Mouse (Mus musculus) forebrain, embryonic 14.5 days (tissue): ENCODE measurements around the gene Spata5. TPM values are rescaled to one million over a fixed set of nuclear protein-coding genes. Genes with fewer than 3 reads are reported as not detected.

ENCODE experiments used
- ATAC-seq: fragments of 200-750 bp; cut with Nextera tagmentation; 2 replicates; pipeline ENCODE4 v1.8.0; 2017; ENCODE audit warnings: mild to moderate bottlenecking, moderate library complexity
- DNase-seq: peaks from one replicate; pipeline ENCODE4 v3.0.0-alpha.2; 2015; ENCODE audit warnings: low spot score
- H3K27ac ChIP-seq: fragments of 300-500 bp; sonication (generic); 2 replicates; pipeline ENCODE4 v1.5.1; 2014; ENCODE audit warnings: low read depth, mild to moderate bottlenecking, control low read depth, low read length, moderate library complexity
- H3K27me3 ChIP-seq: fragments of 300-500 bp; sonication (generic); replicated peaks from 2 replicates; pipeline ENCODE4 v1.6.1; 2014; ENCODE audit warnings: low read length, control low read depth, mixed read lengths; ENCODE audit not compliant: control insufficient read depth, insufficient read depth
- H3K36me3 ChIP-seq: fragments of 300-500 bp; sonication (generic); 2 replicates; pipeline ENCODE4 v1.6.1; 2014; ENCODE audit warnings: low read length, control low read depth; ENCODE audit not compliant: control insufficient read depth, insufficient read depth
- H3K4me1 ChIP-seq: fragments of 300-500 bp; sonication (generic); 2 replicates; pipeline ENCODE4 v1.6.1; 2014; ENCODE audit warnings: antibody characterized with exemption, low read length, control low read depth; ENCODE audit not compliant: control insufficient read depth, insufficient read depth
- H3K4me2 ChIP-seq: fragments of 300-500 bp; sonication (generic); 2 replicates; pipeline ENCODE4 v1.6.1; 2014; ENCODE audit warnings: mild to moderate bottlenecking, control low read depth, low read length
- H3K4me3 ChIP-seq: fragments of 300-500 bp; sonication (generic); 2 replicates; pipeline ENCODE4 v1.5.1; 2014; ENCODE audit warnings: low read depth, low read length, control low read depth
- H3K9ac ChIP-seq: fragments of 300-500 bp; sonication (generic); 2 replicates; pipeline ENCODE4 v1.6.1; 2014; ENCODE audit warnings: mild to moderate bottlenecking, low read length, control low read depth, moderate library complexity
- H3K9me3 ChIP-seq: fragments of 300-500 bp; sonication (generic); replicated peaks from 2 replicates; pipeline ENCODE4 v1.6.1; 2016; ENCODE audit warnings: low read length, control low read depth, mixed read lengths; ENCODE audit not compliant: control insufficient read depth
- WGBS: fragments of 180-500 bp; shearing (Covaris S2); extraction: QIAGEN DNeasy Blood & Tissue Kit; methylation state at CpG from one replicate; pipeline ENCODE4 v1.1.7; 2014; 5-methylcytosine and 5-hydroxymethylcytosine counted together
- polyA plus RNA-seq: library from polyadenylated mRNA; unstranded; fragments of >200 nt; fragmentation: Nextera tagmentation; extraction: Ambion mirVana; gene quantifications from 2 replicates; pipeline ENCODE4 v1.2.1, GENCODE M21; 2014

Spata5 gene
- polyA plus RNA-seq, 1 experiment from 2014 or later, result 37.0 TPM

DNA sequence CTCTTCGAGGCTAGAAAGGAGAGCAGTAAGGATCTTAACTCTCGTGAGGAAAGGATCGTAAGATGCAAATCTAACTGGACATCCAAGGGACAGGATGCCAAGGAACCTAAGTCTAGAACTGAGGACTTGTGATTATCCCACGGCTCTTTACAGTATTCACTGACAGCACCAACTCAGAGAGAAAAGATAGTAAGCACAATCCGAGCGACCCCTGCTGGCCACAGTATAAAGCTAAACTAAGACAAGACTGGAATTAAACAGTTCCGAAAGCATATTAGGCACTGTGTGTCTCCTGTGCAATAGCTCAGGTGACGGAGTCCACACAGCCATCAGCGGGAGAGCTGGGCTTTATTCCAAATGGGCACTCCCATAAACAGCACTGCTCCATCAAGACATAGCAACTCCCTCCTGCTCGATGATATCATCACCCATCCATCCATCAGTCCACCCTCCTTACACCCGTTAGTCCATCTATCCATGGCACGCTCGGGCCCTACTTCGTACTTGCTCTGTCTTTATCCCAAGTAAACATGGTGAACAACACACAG lies 5.2 kb upstream of the Spata5 start:
- 51% methylated on average over 14 of the region's 14 CpGs for WGBS
- no peak for ATAC-seq

DNA sequence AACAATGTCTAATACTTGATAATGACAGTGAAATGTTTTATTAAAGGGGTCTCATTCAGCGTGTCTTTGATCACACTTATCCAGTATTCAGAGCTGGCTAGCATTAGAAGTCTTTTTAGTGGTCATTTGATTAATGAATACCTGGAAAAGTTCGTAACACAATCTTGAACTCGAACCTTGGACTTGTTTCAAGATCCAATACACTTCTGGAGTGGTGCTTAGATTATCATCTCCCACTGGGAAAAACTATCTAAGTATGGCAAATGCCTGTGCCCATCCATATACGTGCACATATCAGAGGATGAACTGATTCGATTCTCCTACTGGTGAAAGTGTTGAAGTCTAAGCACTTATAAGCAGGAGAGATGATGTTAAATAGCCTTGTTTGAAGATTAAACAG lies 1.4 kb upstream of the Spata5 start:
- peak; percentile 9 for DNase-seq
- no peak for ATAC-seq
- Histone ChIP-seq H3K4me3 (peak overlapping the region; percentile 87), H3K27ac (peak overlapping the region; percentile 80; the same call in 1 of the 2 replicates), H3K4me2 (peak overlapping the region; percentile 79), H3K27me3 (no peaks in the 10 kb centered on the region), H3K36me3 (no peaks in the 10 kb centered on the region), H3K9me3 (no peaks in the 10 kb centered on the region), H3K4me1 (no peaks in the 10 kb centered on the region; the same call in 1 of the 2 replicates), H3K9ac (peak overlapping the region; percentile 80)
- WGBS, result 75% methylated on average over 5 of the region's 5 CpGs

More for the DNA sequence above, 5.2 kb upstream of the Spata5 start:
- H3K4me3 ChIP-seq, result no peak overlapping the region
- H3K27me3 ChIP-seq, result no peaks in the 10 kb centered on the region
- H3K27ac ChIP-seq, result no peak overlapping the region
- no peak overlapping the region for H3K9ac ChIP-seq
- no peak overlapping the region for H3K4me2 ChIP-seq
- DNase-seq, result peak; percentile 89
- H3K9me3 ChIP-seq, result no peaks in the 10 kb centered on the region
- no peaks in the 10 kb centered on the region for H3K4me1 ChIP-seq
- H3K36me3 ChIP-seq, result no peaks in the 10 kb centered on the region

DNA sequence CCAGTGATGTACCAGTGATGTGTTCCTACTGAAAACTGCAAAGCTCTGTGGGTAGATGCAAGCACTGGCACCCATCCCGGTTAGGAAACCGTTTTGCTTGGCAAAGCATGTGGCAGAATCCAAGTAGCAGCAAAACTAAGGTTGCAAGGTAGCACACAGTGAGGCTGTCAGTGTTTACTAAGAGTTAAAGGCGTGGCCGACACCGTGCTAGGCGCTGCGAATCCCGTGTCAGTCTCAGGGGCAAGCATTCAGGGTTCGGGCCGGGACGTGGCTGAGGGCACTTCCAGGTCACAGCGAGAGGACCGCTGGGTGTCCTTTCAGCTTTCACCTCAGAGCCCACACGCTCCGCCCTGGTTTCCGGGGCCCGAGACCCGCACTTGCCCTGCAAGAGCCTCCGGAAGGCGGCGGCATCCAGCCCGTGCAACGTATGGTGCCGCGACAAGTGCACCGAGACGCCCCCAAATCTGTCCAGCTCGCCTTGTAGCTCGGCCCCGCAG lies 687 bp upstream of the Spata5 start:
- Histone ChIP-seq H3K27ac (peak overlapping the region; percentile 80), H3K36me3 (no peaks in the 10 kb centered on the region), H3K4me1 (no peaks in the 10 kb centered on the region; the same call in 1 of the 2 replicates), H3K4me2 (peak overlapping the region; percentile 79), H3K27me3 (no peaks in the 10 kb centered on the region), H3K9ac (peak overlapping the region; percentile 80), H3K4me3 (peak overlapping the region; percentile 87), H3K9me3 (no peaks in the 10 kb centered on the region)
- WGBS, result 2% methylated on average over 30 of the region's 30 CpGs
- ATAC-seq, result no peak
- DNase-seq, result peak; percentile 60

DNA sequence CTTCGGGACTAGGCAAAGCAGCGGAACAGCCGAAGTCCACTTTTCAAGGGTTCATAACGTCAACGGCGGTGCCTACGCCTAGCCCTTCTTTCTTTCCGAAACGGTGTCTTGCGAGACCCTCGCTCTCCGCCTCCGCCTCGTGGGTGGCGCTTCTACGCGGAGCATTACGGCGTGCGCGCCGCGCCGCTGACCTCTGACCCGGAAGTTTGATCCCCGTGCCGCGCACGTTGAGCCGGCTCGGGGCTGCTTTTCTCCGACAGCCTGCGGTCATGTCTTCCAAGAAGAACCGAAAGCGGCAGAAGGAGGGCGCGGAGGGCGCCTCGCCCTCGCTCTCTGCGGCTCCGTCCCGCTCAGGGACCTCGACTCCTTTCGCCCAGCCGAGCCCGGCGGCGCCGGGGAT lies 376 bp downstream of the Spata5 start, which contains the start of gene Nudt6:
TSS of gene Nudt6 (minus strand) at position 140 of the 400 bp plus-strand sequence.
- DNase-seq (peak; percentile 96), ATAC-seq (peak; percentile 88)
- WGBS, result under 1% methylated on average over 49 of the region's 50 CpGs
- H3K9ac ChIP-seq, result peak within 1 kb of the TSS; percentile 80
- H3K27me3 ChIP-seq, result no peaks in the 10 kb centered on the region
- no peaks in the 10 kb centered on the region; the same call in 1 of the 2 replicates for H3K4me1 ChIP-seq
- H3K4me3 ChIP-seq, result peak within 1 kb of the TSS; percentile 87
- H3K9me3 ChIP-seq, result no peaks in the 10 kb centered on the region
- peak within 1 kb of the TSS; percentile 80 for H3K27ac ChIP-seq
- peak within 1 kb of the TSS; percentile 86 for H3K4me2 ChIP-seq
- no peaks in the 10 kb centered on the region for H3K36me3 ChIP-seq

DNA sequence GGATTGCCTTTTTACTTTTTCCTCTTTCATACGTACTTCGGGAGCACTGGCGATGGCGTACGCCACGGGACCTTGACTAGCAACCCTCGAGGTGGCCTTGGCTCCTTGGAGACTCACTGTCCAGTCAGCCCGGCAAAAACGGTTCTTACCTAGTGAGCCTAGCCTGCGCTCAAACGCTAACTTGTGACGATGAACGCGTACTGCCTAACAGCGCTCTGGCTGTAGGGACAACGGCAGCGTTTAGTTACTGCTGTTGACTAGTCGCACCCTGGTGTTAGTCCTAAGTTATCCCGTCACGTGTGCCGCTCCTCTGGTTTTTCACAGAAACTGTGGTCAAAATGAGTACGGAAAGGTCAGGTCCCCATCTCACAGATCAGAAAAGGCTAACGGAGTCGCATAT lies 945 bp downstream of the Spata5 start:
- under 1% methylated on average over 24 of the region's 24 CpGs for WGBS
- ATAC-seq (no peak), DNase-seq (peak; percentile 34)
- H3K4me2 ChIP-seq, result peak overlapping the region; percentile 86
- H3K4me1 ChIP-seq, result no peaks in the 10 kb centered on the region; the same call in 1 of the 2 replicates
- peak overlapping the region; percentile 55 for H3K27ac ChIP-seq
- H3K9me3 ChIP-seq, result no peaks in the 10 kb centered on the region
- H3K36me3 ChIP-seq, result no peaks in the 10 kb centered on the region
- no peaks in the 10 kb centered on the region for H3K27me3 ChIP-seq
- H3K4me3 ChIP-seq, result peak overlapping the region; percentile 87
- peak overlapping the region; percentile 75 for H3K9ac ChIP-seq

DNA sequence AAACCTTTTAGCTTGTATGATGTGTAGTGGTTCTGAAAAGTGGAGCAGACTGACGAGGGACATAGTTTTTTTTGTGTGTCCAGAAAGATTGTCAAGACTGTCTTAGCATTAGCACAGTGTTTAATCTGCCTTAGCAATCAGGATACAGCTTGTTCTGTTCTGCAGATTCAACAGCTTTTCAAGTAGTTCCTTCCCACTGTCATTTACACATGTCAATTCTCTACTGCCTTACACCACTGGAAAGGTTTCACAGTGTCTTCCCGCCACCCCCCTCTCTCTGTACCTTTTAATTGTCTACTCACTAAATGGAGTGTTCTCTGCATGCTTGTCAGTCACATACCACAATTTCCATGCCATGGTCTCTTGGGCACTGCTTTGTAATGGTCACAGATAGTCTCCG lies 1.5 kb downstream of the Spata5 start:
- no peaks in the 10 kb centered on the region; the same call in 1 of the 2 replicates for H3K4me1 ChIP-seq
- H3K9me3 ChIP-seq, result no peaks in the 10 kb centered on the region
- WGBS, result 16% methylated on average over 3 of the region's 3 CpGs
- H3K9ac ChIP-seq, result peak overlapping the region; percentile 75
- ATAC-seq, result no peak
- DNase-seq, result no peak
- H3K27ac ChIP-seq, result no peak overlapping the region
- peak overlapping the region; percentile 87 for H3K4me3 ChIP-seq
- H3K27me3 ChIP-seq, result no peaks in the 10 kb centered on the region
- H3K4me2 ChIP-seq, result peak overlapping the region; percentile 86
- peaks cover 4% of the 10 kb centered on the region for H3K36me3 ChIP-seq

DNA sequence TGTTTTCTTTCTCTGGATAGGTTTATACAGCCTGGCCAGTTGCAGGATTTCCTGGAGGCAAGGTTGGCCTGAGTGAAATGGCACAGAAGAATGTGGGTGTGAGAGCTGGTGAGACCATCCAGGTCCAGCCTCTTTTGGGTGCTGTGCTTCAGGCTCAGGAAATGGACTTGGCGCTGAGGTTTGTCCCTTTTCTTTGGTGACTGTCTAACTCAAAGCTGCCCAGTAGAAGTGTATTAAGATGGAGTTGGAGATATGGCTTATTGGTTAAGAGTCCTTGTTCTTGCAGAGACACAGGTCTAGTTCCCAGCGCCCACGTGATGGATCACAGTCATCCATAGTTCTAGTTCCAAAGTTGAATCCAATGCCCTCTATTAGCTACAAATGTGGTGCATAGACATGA lies 6.4 kb downstream of the Spata5 start:
- no peaks in the 10 kb centered on the region for H3K27me3 ChIP-seq
- no peak overlapping the region for H3K4me2 ChIP-seq
- no peaks in the 10 kb centered on the region; the same call in 1 of the 2 replicates for H3K4me1 ChIP-seq
- no peak overlapping the region for H3K27ac ChIP-seq
- ATAC-seq, result no peak
- H3K9ac ChIP-seq, result no peak overlapping the region
- H3K9me3 ChIP-seq, result no peaks in the 10 kb centered on the region
- DNase-seq, result no peak
- H3K4me3 ChIP-seq, result no peak overlapping the region
- WGBS, result 95% methylated on average over 3 of the region's 3 CpGs
- peaks cover 22% of the 10 kb centered on the region for H3K36me3 ChIP-seq

DNA sequence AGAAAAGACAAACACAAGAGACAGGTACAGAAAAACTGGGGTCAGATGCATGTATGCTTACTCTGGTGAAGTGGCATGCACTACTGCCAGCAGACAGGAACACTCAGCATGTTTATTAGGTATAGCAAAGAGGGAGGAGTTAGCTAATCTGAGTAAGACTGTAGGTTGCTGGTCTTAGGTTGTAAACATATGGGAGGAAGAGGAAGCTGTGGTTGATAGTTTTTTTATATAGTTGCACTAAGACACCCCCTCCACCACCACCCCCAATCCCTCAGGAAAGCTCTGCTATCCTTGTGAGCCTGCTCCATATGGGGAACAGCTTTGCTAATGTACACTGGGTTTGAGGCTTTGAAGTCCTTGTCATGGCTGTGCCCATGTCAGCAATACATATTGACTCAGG lies 10.7 kb downstream of the Spata5 start:
- H3K27me3 ChIP-seq, result no peaks in the 10 kb centered on the region
- H3K36me3 ChIP-seq, result peaks cover 41% of the 10 kb centered on the region
- no peaks in the 10 kb centered on the region for H3K9me3 ChIP-seq
- H3K4me1 ChIP-seq, result no peaks in the 10 kb centered on the region
- DNase-seq (no peak), ATAC-seq (no peak)
- H3K9ac ChIP-seq, result no peak overlapping the region
- H3K4me2 ChIP-seq, result no peak overlapping the region
- no peak overlapping the region for H3K27ac ChIP-seq
- no peak overlapping the region for H3K4me3 ChIP-seq

DNA sequence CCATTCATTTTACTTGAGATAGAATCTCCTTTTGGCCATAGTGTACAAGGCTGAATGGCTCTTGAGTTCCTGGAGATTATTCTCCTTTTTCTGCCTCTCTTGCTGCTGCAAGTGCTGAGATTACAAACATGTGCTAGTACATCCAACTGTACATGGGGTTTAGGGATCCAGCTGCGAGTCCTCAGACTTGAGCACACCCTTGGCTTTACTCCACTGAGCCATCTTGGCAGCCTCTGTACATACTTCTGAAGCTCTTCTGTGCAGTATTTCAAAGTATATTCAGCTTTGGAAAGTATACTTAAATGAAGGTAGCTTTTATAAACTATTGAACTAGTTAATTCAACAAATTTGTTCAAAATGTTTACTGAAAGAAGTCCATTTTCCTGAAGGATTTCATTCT lies 20.1 kb downstream of the Spata5 start:
- WGBS, result 90% methylated on average over 1 of the region's 1 CpGs

More for the DNA sequence above, 20.1 kb downstream of the Spata5 start:
- peaks cover 26% of the 10 kb centered on the region for H3K36me3 ChIP-seq
- H3K4me1 ChIP-seq, result no peaks in the 10 kb centered on the region
- H3K4me2 ChIP-seq, result no peak overlapping the region
- H3K27ac ChIP-seq, result no peak overlapping the region
- ATAC-seq (no peak), DNase-seq (no peak)
- H3K9me3 ChIP-seq, result no peaks in the 10 kb centered on the region
- H3K9ac ChIP-seq, result no peak overlapping the region
- H3K27me3 ChIP-seq, result no peaks in the 10 kb centered on the region
- H3K4me3 ChIP-seq, result no peak overlapping the region
